ENCODE assay signal across 9 mouse cellular contexts in genomic region chr12:119237241-119237920, GRCm38 (mm10). TPM values are rescaled to one million over a fixed set of nuclear protein-coding genes. Genes with fewer than 3 reads are reported as not detected.
DNase-seq lines count a peak whose midpoint lies in the region; ATAC-seq and TF ChIP-seq lines count a peak whose summit lies in the region.
"Had no signal": no experiment of that assay in that cellular context is flagged by ENCODE, and none has a peak within 500 bp of the region (broad histone marks: within the 10 kb centered on the region; RNA-seq: fewer than 3 reads in every experiment).

No protein-coding gene starts in this region.

- H3K4me1 ChIP-seq in thymus, adult 2 months (replicated peaks; ENCODE audit: control insufficient read depth, insufficient read depth, low read length): peaks cover 8% of the 10 kb centered on the region; the same call in 1 of the 2 replicates
- H3K4me1 ChIP-seq in intestine, embryonic 14.5 days (replicated peaks; ENCODE audit: control insufficient read depth, insufficient read depth, low read length): peaks cover 18% of the 10 kb centered on the region
- peaks cover 26% of the 10 kb centered on the region for H3K4me1 ChIP-seq in midbrain, embryonic 14.5 days (ENCODE audit: control insufficient read depth, insufficient read depth, low read length)

- ATAC-seq in intestine, embryonic 14.5 days (replicated peaks; ENCODE audit: low FRiP score, low TSS enrichment, low read depth): peak; percentile 33
- ATAC-seq in midbrain, embryonic 14.5 days (ENCODE audit: low FRiP score, low TSS enrichment): peak; percentile 40; the same call in 1 of the 2 replicates

- peak; percentile 21 for DNase-seq in gastrocnemius, adult 2 months
- no peak for DNase-seq in gastrocnemius, postnatal 10 days
- no peak for DNase-seq in thymus, adult 2 months
- DNase-seq in thymus, adult 18-20 months: no peak
- no peak for DNase-seq in intestine, embryonic 14.5 days (ENCODE audit: low spot score)
- peak; percentile 74 for DNase-seq in midbrain, embryonic 14.5 days
- no peak for DNase-seq in gastrocnemius, postnatal 36 days
- no peak for DNase-seq in layer of hippocampus, adult 11-12 months (ENCODE audit: low spot score)

- intact Hi-C loops in gastrocnemius, adult 2 months (cut with DNase I): no loop called here
- intact Hi-C loops in gastrocnemius, postnatal 36 days (cut with DNase I): no loop called here

- peak overlapping the region; percentile 73 for H3K9ac ChIP-seq in intestine, embryonic 14.5 days (ENCODE audit: low read length)
- H3K9ac ChIP-seq in midbrain, embryonic 14.5 days (replicated peaks; ENCODE audit: low read length): peak overlapping the region; percentile 81

- no peak for TF ChIP-seq CTCF in gastrocnemius, adult 2 months (IDR thresholded peaks at IDR 0.05)
- TF ChIP-seq CTCF in thymus, adult 2 months (IDR thresholded peaks at IDR 0.05; ENCODE audit: borderline replicate concordance, control insufficient read depth, extremely low read depth, insufficient read depth, low read length, poor library complexity): no peak

- WGBS in thymus, adult 2 months: 34% methylated on average over 13 of the region's 13 CpGs
- 2% methylated on average over 13 of the region's 13 CpGs for WGBS in intestine, embryonic 14.5 days
- under 1% methylated on average over 13 of the region's 13 CpGs for WGBS in midbrain, embryonic 14.5 days

- peak overlapping the region; percentile 74 for H3K4me3 ChIP-seq in gastrocnemius, adult 2 months
- H3K4me3 ChIP-seq in thymus, adult 2 months (ENCODE audit: control insufficient read depth, insufficient read depth, low read length): peak overlapping the region; percentile 22; the same call in 1 of the 2 replicates
- H3K4me3 ChIP-seq in intestine, embryonic 14.5 days (ENCODE audit: low read depth, low read length): peak overlapping the region; percentile 60
- peak overlapping the region; percentile 70 for H3K4me3 ChIP-seq in midbrain, embryonic 14.5 days (replicated peaks; ENCODE audit: low read depth, low read length)

- no peaks in the 10 kb centered on the region for H3K36me3 ChIP-seq in thymus, adult 2 months (ENCODE audit: control insufficient read depth, insufficient read depth, low read length)
- H3K36me3 ChIP-seq in intestine, embryonic 14.5 days (ENCODE audit: control insufficient read depth, insufficient read depth, low read length): no peaks in the 10 kb centered on the region
- H3K36me3 ChIP-seq in midbrain, embryonic 14.5 days (ENCODE audit: control insufficient read depth, insufficient read depth, low read length): no peaks in the 10 kb centered on the region

- peak overlapping the region; percentile 67 for H3K4me2 ChIP-seq in intestine, embryonic 14.5 days (ENCODE audit: low read length)
- H3K4me2 ChIP-seq in midbrain, embryonic 14.5 days (ENCODE audit: low read length): peak overlapping the region; percentile 86

- no peaks in the 10 kb centered on the region; the same call in 1 of the 2 replicates for H3K27me3 ChIP-seq in thymus, adult 2 months (ENCODE audit: control insufficient read depth, insufficient read depth, low read length)
- H3K27me3 ChIP-seq in intestine, embryonic 14.5 days (replicated peaks; ENCODE audit: control insufficient read depth, insufficient read depth, low read length): 0 out of 2 replicates have a peak, but pooled peaks cover 4% of the 10 kb centered on the region
- no peaks in the 10 kb centered on the region for H3K27me3 ChIP-seq in midbrain, embryonic 14.5 days (ENCODE audit: control insufficient read depth, insufficient read depth, low read length)
- H3K27me3 ChIP-seq: CH12.LX had no signal

- no peaks in the 10 kb centered on the region for H3K9me3 ChIP-seq in intestine, embryonic 14.5 days (ENCODE audit: control insufficient read depth, low read length)
- H3K9me3 ChIP-seq in midbrain, embryonic 14.5 days (ENCODE audit: control insufficient read depth, low read length): no peaks in the 10 kb centered on the region

- peak overlapping the region; percentile 79 for H3K27ac ChIP-seq in gastrocnemius, adult 2 months
- H3K27ac ChIP-seq in thymus, adult 2 months (ENCODE audit: control insufficient read depth, insufficient read depth, low read length): no peak overlapping the region
- peak overlapping the region; percentile 88 for H3K27ac ChIP-seq in intestine, embryonic 14.5 days (ENCODE audit: low read depth)
- H3K27ac ChIP-seq in midbrain, embryonic 14.5 days (replicated peaks; ENCODE audit: low read depth, low read length): peak overlapping the region; percentile 96

- no peak for TF ChIP-seq POLR2A in thymus, adult 2 months (IDR thresholded peaks at IDR 0.05; ENCODE audit: control insufficient read depth, extremely low read depth, insufficient read depth, low read length, poor library complexity)

RNA-seq across cellular contexts. Expression of gene Itgb8, which starts 1.2 kb away (rescaled TPM):
- under 1 TPM; 0.33 to 0.36 TPM for total RNA-seq in gastrocnemius, adult 2 months (2021)
- total RNA-seq in gastrocnemius, postnatal 10 days (2021): 1 to 10 TPM; 3.6 to 4.0 TPM
- polyA plus RNA-seq in thymus, adult 2 months (2012; rRNA removed): 0.50 and 0.61 TPM in 2 replicates
- 3.7 and 4.0 TPM in 2 replicates for polyA plus RNA-seq in intestine, embryonic 14.5 days (2014; fragmentation: Nextera tagmentation; extraction: Ambion mirVana)
- 17.2 and 21.5 TPM in 2 replicates for polyA plus RNA-seq in midbrain, embryonic 14.5 days (2014; fragmentation: Nextera tagmentation; extraction: Ambion mirVana)
- total RNA-seq in gastrocnemius, postnatal 36 days (2021): under 1 TPM; 0.36 to 0.79 TPM
- total RNA-seq: CH12.LX had no signal

Comparison
In these comparisons a context has a peak if more than half of its experiments do, and no peak if none do; other contexts are left out.
1. DNase-seq: peak in gastrocnemius, adult 2 months (single experiment) and midbrain, embryonic 14.5 days (single experiment); none in gastrocnemius, postnatal 10 days (single experiment), thymus, adult 2 months (single experiment), thymus, adult 18-20 months (0 of 2), intestine, embryonic 14.5 days (single experiment), gastrocnemius, postnatal 36 days (0 of 2) and layer of hippocampus, adult 11-12 months (single experiment).
2. H3K4me3 ChIP-seq: peak in every context shown above with its lines; median percentile 74 in gastrocnemius, adult 2 months; 70 in midbrain, embryonic 14.5 days; 60 in intestine, embryonic 14.5 days; 22 in thymus, adult 2 months.